Mouse (Mus musculus) hindbrain, embryonic 12.5 days (tissue): ENCODE measurements around the gene Gm5475. TPM values are rescaled to one million over a fixed set of nuclear protein-coding genes. Genes with fewer than 3 reads are reported as not detected.

Experiments
- ATAC-seq: fragments of 200-750 bp; cut with Nextera tagmentation; 2 replicates; pipeline ENCODE4 v1.8.0; 2017; ENCODE audit warnings: moderate TSS enrichment; ENCODE audit not compliant: low FRiP score
- H3K27ac ChIP-seq: fragments of 300-500 bp; sonication (generic); 2 replicates; pipeline ENCODE4 v1.5.1; 2016; ENCODE audit warnings: mild to moderate bottlenecking
- H3K27me3 ChIP-seq: fragments of 300-500 bp; sonication (generic); 2 replicates; pipeline ENCODE4 v1.6.1; 2016; ENCODE audit warnings: mild to moderate bottlenecking
- H3K36me3 ChIP-seq: fragments of 300-500 bp; sonication (generic); 2 replicates; pipeline ENCODE4 v1.6.1; 2016; ENCODE audit warnings: mild to moderate bottlenecking
- H3K4me1 ChIP-seq: fragments of 300-500 bp; sonication (generic); 2 replicates; pipeline ENCODE4 v1.6.1; 2016
- H3K4me2 ChIP-seq: fragments of 300-500 bp; sonication (generic); replicated peaks from 2 replicates; pipeline ENCODE4 v1.6.1; 2016; ENCODE audit warnings: mild to moderate bottlenecking
- H3K4me3 ChIP-seq: fragments of 300-500 bp; sonication (generic); 2 replicates; pipeline ENCODE4 v1.5.1; 2016; ENCODE audit warnings: mild to moderate bottlenecking
- H3K9ac ChIP-seq: fragments of 300-500 bp; sonication (generic); 2 replicates; pipeline ENCODE4 v1.6.1; 2016; ENCODE audit warnings: mild to moderate bottlenecking, moderate library complexity
- H3K9me3 ChIP-seq: fragments of 300-500 bp; sonication (generic); replicated peaks from 2 replicates; pipeline ENCODE4 v1.6.1; 2016; ENCODE audit warnings: mild to moderate bottlenecking
- WGBS: fragments of 180-500 bp; shearing (Covaris S2); methylation state at CpG from one replicate; pipeline ENCODE4 v1.1.7; 2016; 5-methylcytosine and 5-hydroxymethylcytosine counted together
- polyA plus RNA-seq: library from polyadenylated mRNA; unstranded; fragments of >200 nt; fragmentation: Nextera tagmentation; extraction: Ambion mirVana; gene quantifications from 2 replicates; pipeline ENCODE4 v1.2.1, GENCODE M21; 2016

Gene Gm5475
- polyA plus RNA-seq, 1 experiment from 2014 or later: not detected

- WGBS: 85% methylated on average over 8 of the region's 8 CpGs
- ATAC-seq: no peak
- H3K4me2 ChIP-seq: no peak overlapping the region
Observed at GRCm38 (mm10) chr15:100415684-100416083, 6.3 kb upstream of the Gm5475 start.

GRCm38 (mm10) chr15:100417854-100418450 lies 4.0 kb upstream of the Gm5475 start:
- no peak overlapping the region for H3K4me2 ChIP-seq

More at GRCm38 (mm10) chr15:100415684-100416083, 6.3 kb upstream of the Gm5475 start:
- Histone ChIP-seq H3K9ac (no peak overlapping the region), H3K4me3 (no peak overlapping the region), H3K36me3 (peaks cover 7% of the 10 kb centered on the region), H3K27me3 (no peaks in the 10 kb centered on the region), H3K4me1 (peaks cover 21% of the 10 kb centered on the region), H3K9me3 (no peaks in the 10 kb centered on the region), H3K27ac (no peak overlapping the region)

GRCm38 (mm10) chr15:100419311-100419710 lies 2.6 kb upstream of the Gm5475 start:
- H3K4me1 ChIP-seq: peaks cover 37% of the 10 kb centered on the region
- peaks cover 6% of the 10 kb centered on the region for H3K27me3 ChIP-seq
- ATAC-seq: no peak
- H3K27ac ChIP-seq: no peak overlapping the region
- H3K4me3 ChIP-seq: no peak overlapping the region
- H3K9ac ChIP-seq: no peak overlapping the region
- no peaks in the 10 kb centered on the region for H3K36me3 ChIP-seq
- WGBS: 71% methylated on average over 8 of the region's 8 CpGs
- H3K4me2 ChIP-seq: 0 out of 2 replicates have a peak overlapping the region, but pooled peaks have one; percentile 8
- no peaks in the 10 kb centered on the region for H3K9me3 ChIP-seq

More at GRCm38 (mm10) chr15:100417854-100418450, 4.0 kb upstream of the Gm5475 start:
- no peaks in the 10 kb centered on the region for H3K9me3 ChIP-seq
- no peak overlapping the region for H3K4me3 ChIP-seq
- no peaks in the 10 kb centered on the region for H3K27me3 ChIP-seq
- ATAC-seq: no peak
- no peaks in the 10 kb centered on the region for H3K36me3 ChIP-seq
- no peak overlapping the region for H3K9ac ChIP-seq
- peaks cover 32% of the 10 kb centered on the region for H3K4me1 ChIP-seq
- 89% methylated on average over 9 of the region's 9 CpGs for WGBS
- H3K27ac ChIP-seq: no peak overlapping the region

- Histone ChIP-seq H3K4me3 (no peak overlapping the region), H3K27ac (0 out of 2 replicates have a peak overlapping the region, but pooled peaks have one; percentile 1), H3K9ac (no peak overlapping the region; the same call in 1 of the 2 replicates), H3K36me3 (no peaks in the 10 kb centered on the region), H3K9me3 (no peaks in the 10 kb centered on the region), H3K4me1 (peaks cover 39% of the 10 kb centered on the region), H3K4me2 (no peak overlapping the region), H3K27me3 (peaks cover 14% of the 10 kb centered on the region)
- ATAC-seq: no peak
- WGBS: 66% methylated on average over 9 of the region's 9 CpGs
Observed at GRCm38 (mm10) chr15:100419901-100420745, 1.8 kb upstream of the Gm5475 start.

- no peaks in the 10 kb centered on the region for H3K36me3 ChIP-seq
- peak overlapping the region; percentile 76; the same call in 1 of the 2 replicates for H3K4me3 ChIP-seq
- H3K4me2 ChIP-seq: peak overlapping the region; percentile 81; the same call in 1 of the 2 replicates
- H3K9ac ChIP-seq: no peak overlapping the region
- H3K4me1 ChIP-seq: peaks cover 39% of the 10 kb centered on the region
- no peak overlapping the region for H3K27ac ChIP-seq
- WGBS: 39% methylated on average over 8 of the region's 8 CpGs
- no peak for ATAC-seq
- H3K27me3 ChIP-seq: peaks cover 22% of the 10 kb centered on the region
- no peaks in the 10 kb centered on the region for H3K9me3 ChIP-seq
Observed at GRCm38 (mm10) chr15:100421059-100421757, 739 bp upstream of the Gm5475 start.

GRCm38 (mm10) chr15:100422476-100422875 lies 529 bp downstream of the Gm5475 start:
- peak overlapping the region; percentile 36; the same call in 1 of the 2 replicates for H3K27ac ChIP-seq
- WGBS: under 1% methylated on average over 40 of the region's 44 CpGs

GRCm38 (mm10) chr15:100422899-100423860 lies 1.2 kb downstream of the Gm5475 start:
- peak overlapping the region; percentile 87 for H3K9ac ChIP-seq
- peak overlapping the region; percentile 76 for H3K4me3 ChIP-seq
- peak overlapping the region; percentile 81 for H3K4me2 ChIP-seq
- peak overlapping the region; percentile 36; the same call in 1 of the 2 replicates for H3K27ac ChIP-seq
- 1% methylated on average over 65 of the region's 65 CpGs for WGBS
- no peaks in the 10 kb centered on the region for H3K9me3 ChIP-seq
- no peaks in the 10 kb centered on the region for H3K36me3 ChIP-seq
- peaks cover 27% of the 10 kb centered on the region for H3K27me3 ChIP-seq
- H3K4me1 ChIP-seq: peaks cover 39% of the 10 kb centered on the region
- ATAC-seq: peak; percentile 99

More at GRCm38 (mm10) chr15:100422476-100422875, 529 bp downstream of the Gm5475 start:
- H3K9me3 ChIP-seq: no peaks in the 10 kb centered on the region
- H3K4me3 ChIP-seq: peak overlapping the region; percentile 76
- H3K36me3 ChIP-seq: no peaks in the 10 kb centered on the region
- ATAC-seq: peak; percentile 79
- peaks cover 39% of the 10 kb centered on the region for H3K4me1 ChIP-seq
- peak overlapping the region; percentile 87 for H3K9ac ChIP-seq
- peaks cover 27% of the 10 kb centered on the region for H3K27me3 ChIP-seq
- peak overlapping the region; percentile 81 for H3K4me2 ChIP-seq

GRCm38 (mm10) chr15:100423916-100424315 lies 2.0 kb downstream of the Gm5475 start:
- H3K36me3 ChIP-seq: no peaks in the 10 kb centered on the region
- H3K27ac ChIP-seq: no peak overlapping the region
- peaks cover 27% of the 10 kb centered on the region for H3K27me3 ChIP-seq
- ATAC-seq: no peak
- H3K4me2 ChIP-seq: peak overlapping the region; percentile 81
- H3K9ac ChIP-seq: peak overlapping the region; percentile 23; the same call in 1 of the 2 replicates
- peaks cover 39% of the 10 kb centered on the region for H3K4me1 ChIP-seq
- H3K9me3 ChIP-seq: no peaks in the 10 kb centered on the region
- 3% methylated on average over 14 of the region's 14 CpGs for WGBS
- peak overlapping the region; percentile 76 for H3K4me3 ChIP-seq

GRCm38 (mm10) chr15:100424396-100425122 lies 2.6 kb downstream of the Gm5475 start, which contains the start of gene Slc11a2:
Gene Slc11a2, minus strand, starts transcription at chr15:100425072.
- Histone ChIP-seq H3K4me3 (peak within 1 kb of the TSS; percentile 76), H3K27me3 (peaks cover 27% of the 10 kb centered on the region), H3K4me1 (peaks cover 34% of the 10 kb centered on the region), H3K9me3 (no peaks in the 10 kb centered on the region), H3K36me3 (no peaks in the 10 kb centered on the region), H3K9ac (peak within 1 kb of the TSS; percentile 23; the same call in 1 of the 2 replicates), H3K27ac (no peak within 1 kb of the TSS), H3K4me2 (peak within 1 kb of the TSS; percentile 81)
- 29% methylated on average over 17 of the region's 17 CpGs for WGBS
- ATAC-seq: no peak

GRCm38 (mm10) chr15:100428296-100428905 lies 6.5 kb downstream of the Gm5475 start:
- no peak overlapping the region for H3K27ac ChIP-seq
- WGBS: 81% methylated on average over 13 of the region's 13 CpGs
- ATAC-seq: no peak
- peaks cover 27% of the 10 kb centered on the region for H3K27me3 ChIP-seq
- H3K4me2 ChIP-seq: no peak overlapping the region
- no peak overlapping the region for H3K9ac ChIP-seq
- H3K36me3 ChIP-seq: no peaks in the 10 kb centered on the region
- no peaks in the 10 kb centered on the region for H3K9me3 ChIP-seq
- no peak overlapping the region for H3K4me3 ChIP-seq
- H3K4me1 ChIP-seq: peaks cover 11% of the 10 kb centered on the region
